39 mouse cellular contexts compared by ENCODE assay signal in the genomic region with DNA sequence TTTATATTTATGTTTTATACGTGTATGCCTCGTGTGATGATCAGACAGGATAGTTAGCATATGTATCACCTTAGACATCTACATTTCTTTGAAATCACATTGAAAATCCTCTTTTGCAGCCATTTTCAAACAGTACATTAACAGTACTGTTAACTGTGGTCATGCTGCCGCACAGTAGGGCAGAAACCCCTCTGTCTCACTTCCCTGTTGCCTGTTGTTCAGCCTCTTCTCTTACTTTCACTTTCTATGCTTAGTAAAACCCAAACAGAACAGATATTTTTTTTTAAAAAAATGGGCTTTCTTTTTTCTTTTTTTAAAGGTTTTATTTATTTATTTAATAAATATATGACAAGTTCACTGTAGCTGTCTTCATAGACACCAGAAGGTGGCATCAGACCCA. TPM values are rescaled to one million over a fixed set of nuclear protein-coding genes. Genes with fewer than 3 reads are reported as not detected.
DNase-seq lines count a peak whose midpoint lies in the region; ATAC-seq and TF ChIP-seq lines count a peak whose summit lies in the region.
"Had no signal": no experiment of that assay in that cellular context is flagged by ENCODE, and none has a peak within 500 bp of the region (broad histone marks: within the 10 kb centered on the region; RNA-seq: fewer than 3 reads in every experiment).

No protein-coding gene starts in this region.

- no peaks in the 10 kb centered on the region for H3K4me1 ChIP-seq in kidney, postnatal 0 days (replicated peaks; ENCODE audit: insufficient read depth, low read length)
- H3K4me1 ChIP-seq in kidney, adult 2 months (ENCODE audit: control insufficient read depth, insufficient read depth, low read length) = no peaks in the 10 kb centered on the region
- H3K4me1 ChIP-seq: forebrain, embryonic 12.5 days; heart, embryonic 12.5 days; hindbrain, embryonic 13.5 days; limb, embryonic 10.5 days; limb, embryonic 15.5 days; liver, embryonic 13.5 days; midbrain, embryonic 12.5 days; neural tube, embryonic 15.5 days had no signal

- H3K27ac ChIP-seq in kidney, postnatal 0 days = no peak overlapping the region
- H3K27ac ChIP-seq in kidney, adult 2 months (ENCODE audit: insufficient read depth, low read depth, low read length) = no peak overlapping the region
- H3K27ac ChIP-seq: forebrain, embryonic 12.5 days; hindbrain, embryonic 13.5 days; limb, embryonic 10.5 days; limb, embryonic 15.5 days; liver, embryonic 13.5 days; macrophage; midbrain, embryonic 12.5 days; neural tube, embryonic 15.5 days had no signal

- 94% methylated on average over 3 of the region's 3 CpGs for WGBS in kidney, postnatal 0 days
- 92% methylated on average over 3 of the region's 3 CpGs for whole genome bisulfite sequencing in kidney, adult 2 months

- intact Hi-C loops in left cerebral cortex, postnatal 25 days (cut with DNase I) = no loop called here

- no peak overlapping the region for H3K4me2 ChIP-seq in kidney, postnatal 0 days (ENCODE audit: low read length)
- H3K4me2 ChIP-seq: forebrain, embryonic 12.5 days; heart, embryonic 12.5 days; hindbrain, embryonic 13.5 days; limb, embryonic 15.5 days; liver, embryonic 13.5 days; midbrain, embryonic 12.5 days; neural tube, embryonic 15.5 days had no signal

- no peak for DNase-seq in kidney, postnatal 0 days (ENCODE audit: low spot score)
- DNase-seq in kidney, adult 2 months = no peak
- DNase-seq in B cell, adult 2 months = peak; percentile 9 to 12
- peak; percentile 51 for DNase-seq in splenic B cell, adult 2 months (ENCODE audit: low read depth, low spot score)
- DNase-seq in MN1 (ENCODE audit: low spot score) = no peak
- no peak for DNase-seq in left cerebral cortex, postnatal 25 days (ENCODE audit: low spot score in 2 of 2)
- DNase-seq: adrenal gland, postnatal 25 days; cerebellum, adult 11-12 months; cerebellum, adult 9-11 months; gastrocnemius, postnatal 14 days; heart, adult 18-20 months; heart, postnatal 4 days; kidney, postnatal 25 days; liver, embryonic 13.5 days; lung, adult 18-20 months; right cerebral cortex, postnatal 25 days; thymus, adult 18-20 months; thymus, postnatal 25 days had no signal

- no peaks in the 10 kb centered on the region for H3K9me3 ChIP-seq in kidney, postnatal 0 days (replicated peaks; ENCODE audit: low read length)
- H3K9me3 ChIP-seq: forebrain, embryonic 12.5 days; heart, embryonic 12.5 days; hindbrain, embryonic 13.5 days; limb, embryonic 10.5 days; limb, embryonic 15.5 days; liver, embryonic 13.5 days; midbrain, embryonic 12.5 days; neural tube, embryonic 15.5 days had no signal

- H3K36me3 ChIP-seq in kidney, postnatal 0 days (ENCODE audit: insufficient read depth, low read length) = peaks cover 60% of the 10 kb centered on the region
- peaks cover 14% of the 10 kb centered on the region for H3K36me3 ChIP-seq in kidney, adult 2 months (ENCODE audit: control insufficient read depth, insufficient read depth, low read length)
- H3K36me3 ChIP-seq in splenic B cell, adult 2 months (ENCODE audit: control insufficient read depth, insufficient read depth, low read length, poor library complexity, severe bottlenecking) = peaks cover 24% of the 10 kb centered on the region

- H3K4me3 ChIP-seq in kidney, postnatal 0 days (replicated peaks; ENCODE audit: low read depth, low read length) = no peak overlapping the region
- no peak overlapping the region for H3K4me3 ChIP-seq in kidney, adult 2 months (ENCODE audit: insufficient read depth, low read depth, low read length)
- H3K4me3 ChIP-seq: erythroblast, embryonic 14.5 days; forebrain, embryonic 12.5 days; heart, embryonic 12.5 days; hindbrain, embryonic 13.5 days; limb, embryonic 10.5 days; limb, embryonic 15.5 days; liver, embryonic 13.5 days; midbrain, embryonic 12.5 days; neural tube, embryonic 15.5 days had no signal

- 0 out of 2 replicates have a peak, but pooled peaks have one; percentile 4 for TF ChIP-seq CTCF in kidney, postnatal 0 days (IDR thresholded peaks at IDR 0.05; ENCODE audit: low read depth)
- no peak for TF ChIP-seq CTCF in kidney, adult 2 months (conservative IDR thresholded peaks at IDR 0.05; ENCODE audit: insufficient read depth, insufficient read length, low read depth, low read length)

- H3K27me3 ChIP-seq in kidney, postnatal 0 days (ENCODE audit: insufficient read depth, low read length) = no peaks in the 10 kb centered on the region
- no peaks in the 10 kb centered on the region for H3K27me3 ChIP-seq in kidney, adult 2 months (replicated peaks; ENCODE audit: control insufficient read depth, insufficient read depth, low read length)
- no peaks in the 10 kb centered on the region for H3K27me3 ChIP-seq in splenic B cell, adult 2 months (ENCODE audit: control insufficient read depth, insufficient read depth, low read length, poor library complexity, severe bottlenecking)
- H3K27me3 ChIP-seq: forebrain, embryonic 12.5 days; heart, embryonic 12.5 days; hindbrain, embryonic 13.5 days; limb, embryonic 15.5 days; liver, embryonic 13.5 days; midbrain, embryonic 12.5 days; neural tube, embryonic 15.5 days; Patski had no signal

- no peak for ATAC-seq in kidney, postnatal 0 days (replicated peaks; ENCODE audit: low FRiP score, low read depth)
- ATAC-seq in common myeloid progenitor, adult 5-6 weeks (replicated peaks; ENCODE audit: low read depth, poor library complexity, severe bottlenecking) = 0 out of 2 replicates have a peak, but pooled peaks have one; percentile 39
- ATAC-seq: intestine, postnatal 0 days; lung, postnatal 0 days; Patski had no signal

- TF ChIP-seq POLR2A in kidney, adult 2 months (IDR thresholded peaks at IDR 0.05; ENCODE audit: low read depth, low read length) = no peak

- H3K9ac ChIP-seq in kidney, postnatal 0 days (ENCODE audit: low read depth, low read length) = no peak overlapping the region
- H3K9ac ChIP-seq: forebrain, embryonic 12.5 days; heart, embryonic 12.5 days; hindbrain, embryonic 13.5 days; limb, embryonic 15.5 days; liver, embryonic 13.5 days; midbrain, embryonic 12.5 days; neural tube, embryonic 15.5 days had no signal

RNA-seq across cellular contexts. Expression of gene Tceanc2, which starts 14.9 kb away (rescaled TPM):
- polyA plus RNA-seq in kidney, postnatal 0 days (2015; fragmentation: Nextera tagmentation; extraction: Ambion mirVana) = 24.1 and 37.4 TPM in 2 replicates
- 8.9 and 10.0 TPM in 2 replicates for polyA plus RNA-seq in kidney, adult 2 months (2012; rRNA removed)
- 25.0 and 37.2 TPM in 2 replicates for total RNA-seq in common myeloid progenitor, adult 5-6 weeks (2017)
- total RNA-seq in left cerebral cortex, postnatal 25 days (2021) = 10 to 100 TPM; 17.3 to 19.0 TPM

RNA-seq across cellular contexts. Expression of gene Ldlrad1, which starts 15.1 kb away (rescaled TPM):
- not detected in 2 replicates for polyA plus RNA-seq in kidney, postnatal 0 days (2015; fragmentation: Nextera tagmentation; extraction: Ambion mirVana)
- polyA plus RNA-seq in kidney, adult 2 months (2012; rRNA removed) = not detected in 2 replicates
- not detected in 2 replicates for total RNA-seq in common myeloid progenitor, adult 5-6 weeks (2017)
- total RNA-seq in left cerebral cortex, postnatal 25 days (2021) = not detected
- total RNA-seq: ES-E14; gastrocnemius, postnatal 14 days; heart, postnatal 4 days; layer of hippocampus, adult 18-20 months; layer of hippocampus, postnatal 25 days; monocyte, adult 5-6 weeks had no signal
- polyA plus RNA-seq: embryonic facial prominence, embryonic 14.5 days; erythroblast, embryonic 14.5 days; forebrain, embryonic 12.5 days; heart, embryonic 12.5 days; heart, postnatal 0 days; hindbrain, embryonic 13.5 days; intestine, postnatal 0 days; kidney, embryonic 14.5 days; limb, embryonic 10.5 days; limb, embryonic 15.5 days; liver, embryonic 13.5 days; macrophage; midbrain, embryonic 12.5 days; neural tube, embryonic 15.5 days; Patski; stomach, embryonic 16.5 days had no signal

RNA-seq across cellular contexts. Expression of gene Tmem59, which starts 15.6 kb away (rescaled TPM):
- 708 and 709 TPM in 2 replicates for polyA plus RNA-seq in kidney, postnatal 0 days (2015; fragmentation: Nextera tagmentation; extraction: Ambion mirVana)
- polyA plus RNA-seq in kidney, adult 2 months (2012; rRNA removed) = 447 and 474 TPM in 2 replicates
- total RNA-seq in common myeloid progenitor, adult 5-6 weeks (2017) = 115 and 141 TPM in 2 replicates
- total RNA-seq in left cerebral cortex, postnatal 25 days (2021) = 100 to 1,000 TPM; 219 to 231 TPM

RNA-seq across cellular contexts. Expression of gene Lrrc42, which starts 59.5 kb away (rescaled TPM):
- polyA plus RNA-seq in kidney, postnatal 0 days (2015; fragmentation: Nextera tagmentation; extraction: Ambion mirVana) = 72.2 and 80.1 TPM in 2 replicates
- polyA plus RNA-seq in kidney, adult 2 months (2012; rRNA removed) = 10.5 and 11.7 TPM in 2 replicates
- 10.8 and 11.7 TPM in 2 replicates for total RNA-seq in common myeloid progenitor, adult 5-6 weeks (2017)
- 10 to 100 TPM; 32.3 to 33.1 TPM for total RNA-seq in left cerebral cortex, postnatal 25 days (2021)

RNA-seq across cellular contexts. Expression of gene Hspb11, which starts 59.6 kb away (rescaled TPM):
- 53.7 and 56.7 TPM in 2 replicates for polyA plus RNA-seq in kidney, postnatal 0 days (2015; fragmentation: Nextera tagmentation; extraction: Ambion mirVana)
- polyA plus RNA-seq in kidney, adult 2 months (2012; rRNA removed) = 4.2 and 7.1 TPM in 2 replicates
- total RNA-seq in common myeloid progenitor, adult 5-6 weeks (2017) = 20.6 and 28.9 TPM in 2 replicates
- 10 to 100 TPM; 15.9 to 20.8 TPM for total RNA-seq in left cerebral cortex, postnatal 25 days (2021)

Comparison
In these comparisons a context has a peak if more than half of its experiments do, and no peak if none do; other contexts are left out.
1. DNase-seq: peak in B cell, adult 2 months (2 of 2) and splenic B cell, adult 2 months (single experiment); none in kidney, postnatal 0 days (single experiment), kidney, adult 2 months (single experiment), MN1 (single experiment) and left cerebral cortex, postnatal 25 days (0 of 2).